Mouse (Mus musculus): ENCODE measurements at regions not wholly inside any gene's neighbourhood (a gene's known extent, or its start where the extent isn't known, plus 50 kb on each side); places are given as distances from the start of the nearest gene placed in this dataset.
A peak's percentile ranks its signal among the peaks of the same experiment; 100 is the strongest.

- no peak for DNase-seq
Observed at GRCm38 (mm10) chr3:51092079-51093028, 131.9 kb upstream of the Noct start.

GRCm38 (mm10) chr3:51095847-51096447 is 128.3 kb upstream of the Noct start:
- peak; percentile 40 for DNase-seq

- peak; percentile 32 for DNase-seq
Observed at GRCm38 (mm10) chr3:51096545-51096944, 127.7 kb upstream of the Noct start.

GRCm38 (mm10) chr3:51097362-51097761 is 126.9 kb upstream of the Noct start:
- no peak for DNase-seq

- no peak for DNase-seq
Observed at GRCm38 (mm10) chr3:51099966-51100365, 124.3 kb upstream of the Noct start.

GRCm38 (mm10) chr3:51108639-51109202 is 115.5 kb upstream of the Noct start:
- peak; percentile 45 for DNase-seq

GRCm38 (mm10) chr3:51111241-51111640 is 113.0 kb upstream of the Noct start:
- DNase-seq, result no peak

- DNase-seq, result no peak
Observed at GRCm38 (mm10) chr3:51112351-51112750, 111.9 kb upstream of the Noct start.

- DNase-seq, result no peak
Observed at GRCm38 (mm10) chr3:51115921-51116320, 108.3 kb upstream of the Noct start.

GRCm38 (mm10) chr3:51118706-51119105 is 105.5 kb upstream of the Noct start:
- DNase-seq, result no peak

- no peak for DNase-seq
Observed at GRCm38 (mm10) chr3:51120522-51120921, 103.7 kb upstream of the Noct start.

- DNase-seq, result peak; percentile 88
Observed at GRCm38 (mm10) chr3:51121703-51122540, 102.3 kb upstream of the Noct start.

- DNase-seq, result no peak
Observed at GRCm38 (mm10) chr3:51122541-51122935, 101.7 kb upstream of the Noct start.

- no peak for DNase-seq
Observed at GRCm38 (mm10) chr3:51127875-51128274, 96.4 kb upstream of the Noct start.

GRCm38 (mm10) chr3:51128491-51129155 is 95.6 kb upstream of the Noct start:
- DNase-seq, result no peak

GRCm38 (mm10) chr3:51130709-51131108 is 93.5 kb upstream of the Noct start:
- no peak for DNase-seq

- no peak for DNase-seq
Observed at GRCm38 (mm10) chr3:51131341-51131740, 92.9 kb upstream of the Noct start.

GRCm38 (mm10) chr3:51132736-51133135 is 91.5 kb upstream of the Noct start:
- DNase-seq, result no peak

GRCm38 (mm10) chr3:51135581-51135980 is 88.7 kb upstream of the Noct start:
- DNase-seq, result no peak

- peak; percentile 19 for DNase-seq
Observed at GRCm38 (mm10) chr3:51137730-51138312, 86.4 kb upstream of the Noct start.

- no peak for DNase-seq
Observed at GRCm38 (mm10) chr3:51145985-51146384, 78.3 kb upstream of the Noct start.

GRCm38 (mm10) chr3:51150012-51150411 is 74.2 kb upstream of the Noct start:
- peak; percentile 78 for DNase-seq

Measured in retina, postnatal 1 day (tissue).